Mouse (Mus musculus) large intestine, adult 2 months (tissue): ENCODE data around the gene Gm11077. TPM values are rescaled to one million over a fixed set of nuclear protein-coding genes. Genes with fewer than 3 reads are reported as not detected.

ENCODE experiments used
- DNase-seq: peaks from one replicate; pipeline ENCODE4 v3.0.0-alpha.2; 2012; ENCODE audit warnings: low read depth, low spot score
- WGBS: fragments of 180-500 bp; shearing (Covaris S2); methylation state at CpG from one replicate; pipeline ENCODE4 v1.1.7; 2018; 5-methylcytosine and 5-hydroxymethylcytosine counted together
- polyA plus RNA-seq: library from polyadenylated mRNA; depleted of rRNA; stranded (reverse); fragments of >200 nt; gene quantifications from 2 replicates; pipeline ENCODE4 v1.2.3, GENCODE M21; 2012; rRNA removed

Gm11077 gene
- not detected in 2 replicates for polyA plus RNA-seq

- WGBS: 88% methylated on average over 5 of the region's 5 CpGs
- no peak for DNase-seq
These were observed at the start of gene Gm11077 for GRCm38 (mm10) chr6:140729272-140729671. Gene Gm11077, plus strand, starts transcription at chr6:140729284.

GRCm38 (mm10) chr6:140680713-140681112 is 48.4 kb upstream of the Gm11077 start:
- DNase-seq: no peak
- WGBS: 78% methylated on average over 7 of the region's 7 CpGs

GRCm38 (mm10) chr6:140682829-140683228 is 46.3 kb upstream of the Gm11077 start:
- DNase-seq: no peak
- WGBS: 52% methylated on average over 13 of the region's 13 CpGs

GRCm38 (mm10) chr6:140684403-140684802 is 44.7 kb upstream of the Gm11077 start:
- 86% methylated on average over 11 of the region's 11 CpGs for WGBS
- DNase-seq: no peak

GRCm38 (mm10) chr6:140689617-140690404 is 39.3 kb upstream of the Gm11077 start:
- DNase-seq: no peak
- WGBS: 74% methylated on average over 16 of the region's 16 CpGs

- 75% methylated on average over 6 of the region's 6 CpGs for WGBS
- DNase-seq: no peak
These were observed 36.9 kb upstream of the Gm11077 start for GRCm38 (mm10) chr6:140692160-140692559.

GRCm38 (mm10) chr6:140696192-140696879 is 32.7 kb upstream of the Gm11077 start:
- DNase-seq: no peak
- whole genome bisulfite sequencing: 46% methylated on average over 12 of the region's 12 CpGs

- WGBS: 86% methylated on average over 11 of the region's 11 CpGs
These were observed 31.1 kb upstream of the Gm11077 start for GRCm38 (mm10) chr6:140697994-140698393.

GRCm38 (mm10) chr6:140698596-140698995 is 30.5 kb upstream of the Gm11077 start:
- 87% methylated on average over 1 of the region's 1 CpGs for WGBS
- no peak for DNase-seq

More at GRCm38 (mm10) chr6:140697994-140698393, 31.1 kb upstream of the Gm11077 start:
- DNase-seq: no peak

- WGBS: 69% methylated on average over 6 of the region's 6 CpGs
- no peak for DNase-seq
These were observed 27.8 kb upstream of the Gm11077 start for GRCm38 (mm10) chr6:140701259-140701658.

- 83% methylated on average over 10 of the region's 10 CpGs for WGBS
- DNase-seq: no peak
These were observed 24.0 kb upstream of the Gm11077 start for GRCm38 (mm10) chr6:140705132-140705531.

GRCm38 (mm10) chr6:140706056-140706455 is 23.0 kb upstream of the Gm11077 start:
- DNase-seq: no peak
- 92% methylated on average over 5 of the region's 5 CpGs for WGBS

- DNase-seq: no peak
- WGBS: 69% methylated on average over 10 of the region's 10 CpGs
These were observed 21.0 kb upstream of the Gm11077 start for GRCm38 (mm10) chr6:140708059-140708458.

GRCm38 (mm10) chr6:140709415-140710107 is 19.5 kb upstream of the Gm11077 start:
- WGBS: 92% methylated on average over 6 of the region's 6 CpGs
- DNase-seq: no peak

GRCm38 (mm10) chr6:140712754-140713153 is 16.3 kb upstream of the Gm11077 start:
- peak; percentile 14 for DNase-seq
- WGBS: 3% methylated on average over 11 of the region's 11 CpGs

GRCm38 (mm10) chr6:140714905-140715365 is 14.1 kb upstream of the Gm11077 start:
- peak; percentile 47 for DNase-seq

GRCm38 (mm10) chr6:140722058-140722457 is 7.0 kb upstream of the Gm11077 start:
- WGBS: 75% methylated on average over 10 of the region's 10 CpGs
- no peak for DNase-seq

More at GRCm38 (mm10) chr6:140714905-140715365, 14.1 kb upstream of the Gm11077 start:
- WGBS: 14% methylated on average over 10 of the region's 10 CpGs

- WGBS: 61% methylated on average over 6 of the region's 6 CpGs
- no peak for DNase-seq
These were observed 1.8 kb downstream of the Gm11077 start for GRCm38 (mm10) chr6:140730669-140731401.

GRCm38 (mm10) chr6:140731402-140731730 is 2.3 kb downstream of the Gm11077 start:
- 61% methylated on average over 1 of the region's 1 CpGs for WGBS

More at GRCm38 (mm10) chr6:140731402-140731730, 2.3 kb downstream of the Gm11077 start:
- no peak for DNase-seq
